In the genomic region with DNA sequence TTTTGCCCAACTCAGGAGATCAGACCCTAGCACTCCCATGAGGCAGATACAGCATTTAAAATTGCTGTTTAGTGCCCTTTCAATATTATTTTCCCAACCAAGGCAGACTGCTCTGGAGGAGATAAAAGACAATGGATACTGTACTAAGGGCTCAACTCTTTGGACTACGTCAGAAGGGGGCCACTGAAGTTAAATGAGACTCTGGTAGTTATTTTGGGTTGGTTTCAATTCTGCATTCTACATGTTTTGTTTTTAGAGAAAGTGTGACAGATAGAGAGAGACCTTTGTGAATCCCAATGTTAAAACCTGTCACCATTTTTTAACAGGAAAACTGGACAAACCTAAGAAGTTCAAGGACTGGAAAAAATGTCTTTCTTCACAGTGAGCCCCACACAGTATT, we compare ENCODE assay signal across 8 mouse cellular contexts. TPM values are rescaled to one million over a fixed set of nuclear protein-coding genes. Genes with fewer than 3 reads are reported as not detected.
DNase-seq lines count a peak whose midpoint lies in the region; ATAC-seq and TF ChIP-seq lines count a peak whose summit lies in the region.

No protein-coding gene starts in this region.

- no peak for TF ChIP-seq POLR2A in MEL (IDR thresholded peaks at IDR 0.05; ENCODE audit: control insufficient read depth in 1 of 2, insufficient read depth in 1 of 2, low read depth in 1 of 2, low read length in 2 of 2, poor library complexity in 1 of 2)

- TF ChIP-seq RAD21 in MEL (IDR thresholded peaks at IDR 0.05; ENCODE audit: low read depth, low read length), result no peak

- no peaks in the 10 kb centered on the region for H3K9me3 ChIP-seq in heart, embryonic 14.5 days (ENCODE audit: control insufficient read depth, low read length)
- no peaks in the 10 kb centered on the region for H3K9me3 ChIP-seq in MEL (replicated peaks; ENCODE audit: insufficient read depth, low read length)
- H3K9me3 ChIP-seq in hindbrain, embryonic 13.5 days, result no peaks in the 10 kb centered on the region
- H3K9me3 ChIP-seq in midbrain, embryonic 11.5 days (ENCODE audit: control insufficient read depth, low read length), result no peaks in the 10 kb centered on the region

- TF ChIP-seq CTCF in MEL (IDR thresholded peaks at IDR 0.05 in 2 of 3, conservative IDR thresholded peaks at IDR 0.05 in 1 of 3; ENCODE audit: control insufficient read depth in 1 of 3, insufficient read depth in 1 of 3, low read depth in 2 of 3, low read length in 3 of 3, poor library complexity in 1 of 3, severe bottlenecking in 1 of 3), result no peak

- 64% methylated on average over 1 of the region's 1 CpGs for WGBS in heart, embryonic 14.5 days
- WGBS in hindbrain, embryonic 13.5 days, result 76% methylated on average over 1 of the region's 1 CpGs
- 60% methylated on average over 1 of the region's 1 CpGs for WGBS in midbrain, embryonic 11.5 days

- H3K36me3 ChIP-seq in heart, embryonic 14.5 days (ENCODE audit: control insufficient read depth, insufficient read depth, low read length), result no peaks in the 10 kb centered on the region
- peaks cover 0 to 19% of the 10 kb centered on the region in 2 experiments; a peak in 2 of 4 replicates for H3K36me3 ChIP-seq in MEL (ENCODE audit: control insufficient read depth in 1 of 2, insufficient read depth in 2 of 2, low read length in 2 of 2)
- no peaks in the 10 kb centered on the region for H3K36me3 ChIP-seq in hindbrain, embryonic 13.5 days
- H3K36me3 ChIP-seq in midbrain, embryonic 11.5 days (ENCODE audit: control insufficient read depth, insufficient read depth, low read length), result no peaks in the 10 kb centered on the region

- H3K4me1 ChIP-seq in heart, embryonic 14.5 days (ENCODE audit: control insufficient read depth in 2 of 2, insufficient read depth in 2 of 2, low read length in 2 of 2), result peaks cover 6 to 15% of the 10 kb centered on the region in 2 experiments
- H3K4me1 ChIP-seq in MEL (ENCODE audit: control insufficient read depth in 1 of 2, insufficient read depth in 2 of 2, low read length in 2 of 2), result peaks cover 12 to 28% of the 10 kb centered on the region in 2 experiments
- H3K4me1 ChIP-seq in hindbrain, embryonic 13.5 days (replicated peaks), result peaks cover 32% of the 10 kb centered on the region
- H3K4me1 ChIP-seq in midbrain, embryonic 11.5 days (ENCODE audit: control insufficient read depth, insufficient read depth, low read length), result peaks cover 5% of the 10 kb centered on the region

- H3K9ac ChIP-seq in heart, embryonic 14.5 days (ENCODE audit: low read length), result peak overlapping the region; percentile 44
- peak overlapping the region; percentile 58 for H3K9ac ChIP-seq in MEL (ENCODE audit: control insufficient read depth, low read depth, low read length, poor library complexity, severe bottlenecking)
- peak overlapping the region; percentile 95 for H3K9ac ChIP-seq in hindbrain, embryonic 13.5 days
- H3K9ac ChIP-seq in midbrain, embryonic 11.5 days (ENCODE audit: low read length), result no peak overlapping the region; the same call in 1 of the 2 replicates

- H3K27ac ChIP-seq in heart, embryonic 14.5 days (replicated peaks in 1 of 2; ENCODE audit: control insufficient read depth in 1 of 2, insufficient read depth in 1 of 2, low read depth in 2 of 2, low read length in 2 of 2), result peak overlapping the region in 1 of 2 experiments; percentile 81; a peak in 1 of 4 replicates
- peak overlapping the region; percentile 66 for H3K27ac ChIP-seq in MEL (ENCODE audit: control insufficient read depth, low read depth, low read length)
- H3K27ac ChIP-seq in hindbrain, embryonic 13.5 days, result 0 out of 2 replicates have a peak overlapping the region, but pooled peaks have one; percentile 86
- H3K27ac ChIP-seq in midbrain, embryonic 11.5 days (ENCODE audit: low read depth, low read length), result no peak overlapping the region

- DNase-seq in heart, postnatal 4 days, result no peak
- DNase-seq in MEL (ENCODE audit: low read depth, low spot score), result peak; percentile 25
- no peak for DNase-seq in midbrain, embryonic 11.5 days (ENCODE audit: low spot score, missing footprints)
- no peak for DNase-seq in retina, postnatal 1 day
- no peak for DNase-seq in spleen, postnatal 14 days (ENCODE audit: low spot score in 2 of 2)
- DNase-seq in frontal cortex, postnatal 36 days (ENCODE audit: low spot score in 2 of 2), result no peak

- peak overlapping the region; percentile 91 for H3K4me2 ChIP-seq in heart, embryonic 14.5 days (ENCODE audit: low read length)
- peak overlapping the region; percentile 91 for H3K4me2 ChIP-seq in hindbrain, embryonic 13.5 days
- peak overlapping the region; percentile 88 for H3K4me2 ChIP-seq in midbrain, embryonic 11.5 days

- TF ChIP-seq EP300 in MEL (IDR thresholded peaks at IDR 0.05; ENCODE audit: low read depth in 1 of 2, low read length in 2 of 2), result no peak

- no peaks in the 10 kb centered on the region for H3K27me3 ChIP-seq in heart, embryonic 14.5 days (ENCODE audit: control insufficient read depth, insufficient read depth, low read length)
- H3K27me3 ChIP-seq in MEL (ENCODE audit: control insufficient read depth in 1 of 2, insufficient read depth in 2 of 2, low read length in 2 of 2), result no peaks in the 10 kb centered on the region
- no peaks in the 10 kb centered on the region for H3K27me3 ChIP-seq in hindbrain, embryonic 13.5 days
- H3K27me3 ChIP-seq in midbrain, embryonic 11.5 days (ENCODE audit: control insufficient read depth, insufficient read depth, low read length), result no peaks in the 10 kb centered on the region

- H3K79me2 ChIP-seq in MEL (ENCODE audit: control insufficient read depth, insufficient read depth, low read length, poor library complexity), result no peaks in the 10 kb centered on the region; the same call in 1 of the 2 replicates

- peak overlapping the region in 1 of 2 experiments; percentile 89; a peak in 2 of 4 replicates for H3K4me3 ChIP-seq in heart, embryonic 14.5 days (ENCODE audit: control insufficient read depth in 1 of 2, insufficient read depth in 1 of 2, low read depth in 1 of 2, low read length in 2 of 2)
- H3K4me3 ChIP-seq in MEL (ENCODE audit: control insufficient read depth in 1 of 2, insufficient read depth in 1 of 2, low read depth in 2 of 2, low read length in 2 of 2), result peak overlapping the region; percentile 84 to 96
- H3K4me3 ChIP-seq in hindbrain, embryonic 13.5 days, result peak overlapping the region; percentile 93
- peak overlapping the region; percentile 85; the same call in 1 of the 2 replicates for H3K4me3 ChIP-seq in midbrain, embryonic 11.5 days (ENCODE audit: low read depth, low read length)

- ATAC-seq in heart, embryonic 14.5 days (ENCODE audit: insufficient number of reproducible peaks, insufficient read depth, low FRiP score, low read depth), result no peak
- no peak for ATAC-seq in hindbrain, embryonic 13.5 days (ENCODE audit: low FRiP score)
- no peak for ATAC-seq in midbrain, embryonic 11.5 days (ENCODE audit: low FRiP score)

TF ChIP-seq in MEL, 35 proteins besides CTCF, POLR2A, EP300 and RAD21:
- TF ChIP-seq HCFC1 (IDR thresholded peaks at IDR 0.05; ENCODE audit: low read depth, low read length) (no peak), RCOR1 (IDR thresholded peaks at IDR 0.05; ENCODE audit: low read depth, low read length) (no peak), CHD1 (IDR thresholded peaks at IDR 0.05; ENCODE audit: low read depth, low read length) (no peak), MEF2A (IDR thresholded peaks at IDR 0.05; ENCODE audit: extremely low read depth, insufficient replicate concordance, low read depth, low read length, poor library complexity, severe bottlenecking) (no peak), MXI1 (IDR thresholded peaks at IDR 0.05; ENCODE audit: low read depth, low read length) (no peak), ELF1 (IDR thresholded peaks at IDR 0.05; ENCODE audit: low read depth, low read length) (no peak)

RNA-seq across cellular contexts. Expression of gene Snx30, which starts 0.9 kb away (rescaled TPM):
- 6.3 and 6.6 TPM in 2 replicates for polyA plus RNA-seq in heart, embryonic 14.5 days (2014; fragmentation: Nextera tagmentation; extraction: Ambion mirVana)
- total RNA-seq in heart, postnatal 4 days (2021), result 10 to 100 TPM; 10.3 to 12.9 TPM
- total RNA-seq in MEL (2012; rRNA removed), result 4.1 and 4.2 TPM in 2 replicates
- 1 to 10 TPM in 1 of 2 experiments, not detected in 1; 8.6 TPM for polyA plus RNA-seq in MEL (2012; ENCODE audit: insufficient read depth in 1 of 2, insufficient read length in 2 of 2, low read depth in 1 of 2, low replicate concordance in 2 of 2, missing spikeins in 1 of 2)
- 14.2 and 14.8 TPM in 2 replicates for polyA plus RNA-seq in hindbrain, embryonic 13.5 days (2015; fragmentation: Nextera tagmentation; extraction: Ambion mirVana)
- polyA plus RNA-seq in midbrain, embryonic 11.5 days (2014; fragmentation: Nextera tagmentation; extraction: Ambion mirVana), result 11.8 and 12.3 TPM in 2 replicates

RNA-seq across cellular contexts. Expression of gene Inip, which starts 3.4 kb away (rescaled TPM):
- 40.2 and 46.1 TPM in 2 replicates for polyA plus RNA-seq in heart, embryonic 14.5 days (2014; fragmentation: Nextera tagmentation; extraction: Ambion mirVana)
- 10 to 100 TPM; 19.7 to 22.7 TPM for total RNA-seq in heart, postnatal 4 days (2021)
- total RNA-seq in MEL (2012; rRNA removed), result 40.8 and 50.3 TPM in 2 replicates
- polyA plus RNA-seq in MEL (2012; ENCODE audit: insufficient read depth in 1 of 2, insufficient read length in 2 of 2, low read depth in 1 of 2, low replicate concordance in 2 of 2, missing spikeins in 1 of 2), result 10 to 100 TPM in 1 of 2 experiments, not detected in 1; 42.4 TPM
- 69.3 and 70.9 TPM in 2 replicates for polyA plus RNA-seq in hindbrain, embryonic 13.5 days (2015; fragmentation: Nextera tagmentation; extraction: Ambion mirVana)
- polyA plus RNA-seq in midbrain, embryonic 11.5 days (2014; fragmentation: Nextera tagmentation; extraction: Ambion mirVana), result 110 and 121 TPM in 2 replicates
